Mouse (Mus musculus): ENCODE measurements around the gene Tbc1d22a. TPM values are rescaled to one million over a fixed set of nuclear protein-coding genes. Genes with fewer than 3 reads are reported as not detected.
"Not testable (repeated sequence)": the region's sequence is repeated elsewhere in the genome, so short reads cannot be mapped to it uniquely, and the experiment has no call there.

Tbc1d22a gene
- total RNA-seq, 1 experiment: 19.2 TPM

DNA sequence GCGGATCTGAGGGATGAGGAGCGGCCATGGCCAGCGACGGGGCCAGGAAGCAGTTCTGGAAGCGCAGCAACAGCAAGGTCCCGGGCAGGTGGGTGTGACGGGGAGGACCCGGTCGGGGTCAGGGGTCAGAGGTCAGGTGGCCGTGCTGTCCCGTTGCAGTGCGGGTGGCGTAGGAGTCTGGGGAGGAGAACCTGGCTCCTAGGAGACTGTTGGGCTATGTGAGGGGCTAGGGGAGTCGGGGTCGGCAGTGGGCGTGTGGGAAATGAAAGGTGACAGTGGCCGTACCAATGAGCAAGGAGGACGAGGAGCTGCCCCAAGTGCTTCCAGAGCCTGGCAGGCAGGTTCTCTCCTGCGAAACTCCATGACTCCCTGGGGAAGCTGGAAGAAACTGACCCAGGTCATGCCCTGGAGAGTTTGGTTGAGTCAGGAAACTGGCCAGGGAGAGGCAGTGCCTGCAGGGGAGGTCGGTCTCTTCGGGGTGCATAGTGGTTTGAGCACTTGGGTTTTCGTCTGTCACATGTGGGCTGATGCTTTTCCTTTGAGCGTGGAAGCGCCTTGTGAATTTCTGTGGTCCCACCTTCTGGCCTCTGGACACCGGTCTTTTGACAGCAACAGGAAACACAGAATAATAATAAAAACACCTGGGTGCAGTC lies 416 bp downstream of the Tbc1d22a start:
- no peak for DNase-seq (ENCODE audit: low read depth, low spot score)
- H3K4me3 ChIP-seq (ENCODE audit: insufficient read depth in 1 of 2, low read depth in 1 of 2, low read length in 2 of 2, poor library complexity in 1 of 2, severe bottlenecking in 1 of 2): peak overlapping the region; percentile 75 to 100
- peaks cover 0 to 2% of the 10 kb centered on the region in 2 experiments; a peak in 1 of 4 replicates for H3K4me1 ChIP-seq (ENCODE audit: control insufficient read depth in 2 of 2, insufficient read depth in 2 of 2, low read length in 2 of 2, poor library complexity in 1 of 2)
- H3K36me3 ChIP-seq (ENCODE audit: control insufficient read depth, insufficient read depth, low read length, poor library complexity, severe bottlenecking): no peaks in the 10 kb centered on the region
- peak overlapping the region; percentile 94 for H3K9ac ChIP-seq (ENCODE audit: insufficient read depth, low read depth, low read length, poor library complexity, severe bottlenecking)
- in situ Hi-C loops (cut with MboI; ENCODE audit: low sequenced_read_pairs in 2 of 2, unreplicated experiment in 2 of 2): no loop called here
- H3K27ac ChIP-seq (ENCODE audit: insufficient read depth, low read depth, low read length, poor library complexity, severe bottlenecking): no peak overlapping the region
- H3K9me3 ChIP-seq (ENCODE audit: control insufficient read depth, insufficient read depth, low read depth, low read length): no peaks in the 10 kb centered on the region
- TF ChIP-seq ZC3H11A (IDR thresholded peaks at IDR 0.05; ENCODE audit: borderline replicate concordance, low read depth, low read length) (no peak), CHD2 (IDR thresholded peaks at IDR 0.05; ENCODE audit: low read depth, low read length) (peak; percentile 73; the same call in 1 of the 2 replicates)

DNA sequence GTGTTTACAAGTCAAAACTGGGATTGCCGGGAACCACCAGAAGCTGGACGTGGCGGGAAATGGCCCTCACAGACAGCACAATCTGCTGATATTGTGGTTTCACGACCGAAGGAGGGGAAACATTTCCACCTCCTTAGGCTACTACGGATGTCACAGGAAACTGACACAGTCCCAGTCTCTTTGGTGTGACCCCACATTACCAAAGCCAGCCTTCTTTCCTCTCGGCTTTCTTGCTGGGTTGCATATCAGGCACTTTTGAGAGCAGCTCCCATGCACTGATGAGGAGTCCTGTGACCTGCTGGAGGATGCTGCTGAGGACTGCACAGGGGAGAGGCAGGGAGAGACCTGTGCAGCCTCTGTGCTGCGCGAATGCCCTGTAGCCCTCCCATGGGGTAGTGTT lies 2.4 kb downstream of the Tbc1d22a start:
- H3K36me3 ChIP-seq (ENCODE audit: control insufficient read depth, insufficient read depth, low read length, poor library complexity, severe bottlenecking); H3K4me3 ChIP-seq (ENCODE audit: insufficient read depth in 1 of 2, low read depth in 1 of 2, low read length in 2 of 2, poor library complexity in 1 of 2, severe bottlenecking in 1 of 2); H3K4me1 ChIP-seq (ENCODE audit: control insufficient read depth in 2 of 2, insufficient read depth in 2 of 2, low read length in 2 of 2, poor library complexity in 1 of 2); H3K27ac ChIP-seq (ENCODE audit: insufficient read depth, low read depth, low read length, poor library complexity, severe bottlenecking); DNase-seq (ENCODE audit: low read depth, low spot score); H3K9me3 ChIP-seq (ENCODE audit: control insufficient read depth, insufficient read depth, low read depth, low read length); H3K9ac ChIP-seq (ENCODE audit: insufficient read depth, low read depth, low read length, poor library complexity, severe bottlenecking); in situ Hi-C loops (cut with MboI; ENCODE audit: low sequenced_read_pairs in 2 of 2, unreplicated experiment in 2 of 2): not testable (repeated sequence)

GRCm38 (mm10) chr15:86219534-86220228 lies 5.4 kb downstream of the Tbc1d22a start:
- Histone ChIP-seq H3K9me3 (ENCODE audit: control insufficient read depth, insufficient read depth, low read depth, low read length) (no peaks in the 10 kb centered on the region), H3K4me1 (ENCODE audit: control insufficient read depth in 2 of 2, insufficient read depth in 2 of 2, low read length in 2 of 2, poor library complexity in 1 of 2) (0 out of 4 replicates have a peak, but pooled peaks cover 0 to 2% of the 10 kb centered on the region in 2 experiments), H3K36me3 (ENCODE audit: control insufficient read depth, insufficient read depth, low read length, poor library complexity, severe bottlenecking) (no peaks in the 10 kb centered on the region), H3K4me3 (ENCODE audit: insufficient read depth in 1 of 2, low read depth in 1 of 2, low read length in 2 of 2, poor library complexity in 1 of 2, severe bottlenecking in 1 of 2) (no peak overlapping the region), H3K27ac (ENCODE audit: insufficient read depth, low read depth, low read length, poor library complexity, severe bottlenecking) (no peak overlapping the region), H3K9ac (ENCODE audit: insufficient read depth, low read depth, low read length, poor library complexity, severe bottlenecking) (no peak overlapping the region)
- TF ChIP-seq MAFK (IDR thresholded peaks at IDR 0.05; ENCODE audit: insufficient read depth, low read depth, low read length) (no peak), HCFC1 (IDR thresholded peaks at IDR 0.05; ENCODE audit: borderline replicate concordance, insufficient read depth, low read length) (no peak), CHD2 (IDR thresholded peaks at IDR 0.05; ENCODE audit: low read depth, low read length) (no peak)
- no peak for DNase-seq (ENCODE audit: low read depth, low spot score)
- in situ Hi-C loops (cut with MboI; ENCODE audit: low sequenced_read_pairs in 2 of 2, unreplicated experiment in 2 of 2): no loop called here

GRCm38 (mm10) chr15:86220229-86220630 lies 6.0 kb downstream of the Tbc1d22a start:
- no peak for DNase-seq (ENCODE audit: low read depth, low spot score)
- H3K9ac ChIP-seq (ENCODE audit: insufficient read depth, low read depth, low read length, poor library complexity, severe bottlenecking): no peak overlapping the region
- H3K36me3 ChIP-seq (ENCODE audit: control insufficient read depth, insufficient read depth, low read length, poor library complexity, severe bottlenecking): no peaks in the 10 kb centered on the region
- no peaks in the 10 kb centered on the region for H3K9me3 ChIP-seq (ENCODE audit: control insufficient read depth, insufficient read depth, low read depth, low read length)
- H3K4me1 ChIP-seq (ENCODE audit: control insufficient read depth in 2 of 2, insufficient read depth in 2 of 2, low read length in 2 of 2, poor library complexity in 1 of 2): 0 out of 4 replicates have a peak, but pooled peaks cover 0 to 2% of the 10 kb centered on the region in 2 experiments
- H3K27ac ChIP-seq (ENCODE audit: insufficient read depth, low read depth, low read length, poor library complexity, severe bottlenecking): peak overlapping the region; percentile 15; the same call in 1 of the 2 replicates
- in situ Hi-C loops (cut with MboI; ENCODE audit: low sequenced_read_pairs in 2 of 2, unreplicated experiment in 2 of 2): no loop called here
- TF ChIP-seq ZNF384 (IDR thresholded peaks at IDR 0.05; ENCODE audit: low read depth, low read length): no peak
- TF ChIP-seq ZC3H11A (IDR thresholded peaks at IDR 0.05; ENCODE audit: borderline replicate concordance, low read depth, low read length): no peak
- TF ChIP-seq HCFC1 (IDR thresholded peaks at IDR 0.05; ENCODE audit: borderline replicate concordance, insufficient read depth, low read length): no peak
- TF ChIP-seq CHD2 (IDR thresholded peaks at IDR 0.05; ENCODE audit: low read depth, low read length): no peak
- TF ChIP-seq MAFK (IDR thresholded peaks at IDR 0.05; ENCODE audit: insufficient read depth, low read depth, low read length): no peak
- H3K4me3 ChIP-seq (ENCODE audit: insufficient read depth in 1 of 2, low read depth in 1 of 2, low read length in 2 of 2, poor library complexity in 1 of 2, severe bottlenecking in 1 of 2): no peak overlapping the region

DNA sequence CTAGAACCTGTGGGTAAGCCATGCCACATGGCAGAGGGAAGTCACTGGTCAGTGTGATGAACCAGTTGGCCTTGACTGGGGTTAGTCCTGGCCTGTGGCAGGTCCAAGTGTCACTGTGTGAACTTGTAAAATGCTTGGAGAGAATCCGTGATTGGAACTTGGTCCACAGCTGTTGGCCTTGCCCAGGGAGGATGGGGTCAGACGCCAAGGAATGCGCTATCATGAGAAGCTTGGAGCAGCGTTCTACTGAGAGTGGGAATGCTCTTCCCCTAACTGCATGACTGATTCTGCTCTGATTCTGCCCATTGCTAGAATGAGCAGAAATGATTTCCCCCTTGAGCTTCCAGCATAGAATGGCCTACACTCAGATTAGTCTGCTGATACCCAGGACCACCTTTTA lies 6.5 kb downstream of the Tbc1d22a start:
- Histone ChIP-seq H3K36me3 (ENCODE audit: control insufficient read depth, insufficient read depth, low read length, poor library complexity, severe bottlenecking) (no peaks in the 10 kb centered on the region), H3K9ac (ENCODE audit: insufficient read depth, low read depth, low read length, poor library complexity, severe bottlenecking) (no peak overlapping the region), H3K4me1 (ENCODE audit: control insufficient read depth in 2 of 2, insufficient read depth in 2 of 2, low read length in 2 of 2, poor library complexity in 1 of 2) (0 out of 4 replicates have a peak, but pooled peaks cover 0 to 2% of the 10 kb centered on the region in 2 experiments), H3K9me3 (ENCODE audit: control insufficient read depth, insufficient read depth, low read depth, low read length) (no peaks in the 10 kb centered on the region), H3K4me3 (ENCODE audit: insufficient read depth in 1 of 2, low read depth in 1 of 2, low read length in 2 of 2, poor library complexity in 1 of 2, severe bottlenecking in 1 of 2) (no peak overlapping the region), H3K27ac (ENCODE audit: insufficient read depth, low read depth, low read length, poor library complexity, severe bottlenecking) (peak overlapping the region; percentile 15; the same call in 1 of the 2 replicates)
- in situ Hi-C loops (cut with MboI; ENCODE audit: low sequenced_read_pairs in 2 of 2, unreplicated experiment in 2 of 2): no loop called here
- TF ChIP-seq HCFC1 (IDR thresholded peaks at IDR 0.05; ENCODE audit: borderline replicate concordance, insufficient read depth, low read length) (no peak), CHD2 (IDR thresholded peaks at IDR 0.05; ENCODE audit: low read depth, low read length) (no peak), MAFK (IDR thresholded peaks at IDR 0.05; ENCODE audit: insufficient read depth, low read depth, low read length) (no peak), ZNF384 (IDR thresholded peaks at IDR 0.05; ENCODE audit: low read depth, low read length) (no peak), ZC3H11A (IDR thresholded peaks at IDR 0.05; ENCODE audit: borderline replicate concordance, low read depth, low read length) (no peak)
- no peak for DNase-seq (ENCODE audit: low read depth, low spot score)

Measured in ES-E14 (cell line).